Mouse (Mus musculus): ENCODE data around the gene Zfp799.
"Not testable (repeated sequence)": the region's sequence is repeated elsewhere in the genome, so short reads cannot be mapped to it uniquely, and the experiment has no call there.

The Zfp799 gene

DNA sequence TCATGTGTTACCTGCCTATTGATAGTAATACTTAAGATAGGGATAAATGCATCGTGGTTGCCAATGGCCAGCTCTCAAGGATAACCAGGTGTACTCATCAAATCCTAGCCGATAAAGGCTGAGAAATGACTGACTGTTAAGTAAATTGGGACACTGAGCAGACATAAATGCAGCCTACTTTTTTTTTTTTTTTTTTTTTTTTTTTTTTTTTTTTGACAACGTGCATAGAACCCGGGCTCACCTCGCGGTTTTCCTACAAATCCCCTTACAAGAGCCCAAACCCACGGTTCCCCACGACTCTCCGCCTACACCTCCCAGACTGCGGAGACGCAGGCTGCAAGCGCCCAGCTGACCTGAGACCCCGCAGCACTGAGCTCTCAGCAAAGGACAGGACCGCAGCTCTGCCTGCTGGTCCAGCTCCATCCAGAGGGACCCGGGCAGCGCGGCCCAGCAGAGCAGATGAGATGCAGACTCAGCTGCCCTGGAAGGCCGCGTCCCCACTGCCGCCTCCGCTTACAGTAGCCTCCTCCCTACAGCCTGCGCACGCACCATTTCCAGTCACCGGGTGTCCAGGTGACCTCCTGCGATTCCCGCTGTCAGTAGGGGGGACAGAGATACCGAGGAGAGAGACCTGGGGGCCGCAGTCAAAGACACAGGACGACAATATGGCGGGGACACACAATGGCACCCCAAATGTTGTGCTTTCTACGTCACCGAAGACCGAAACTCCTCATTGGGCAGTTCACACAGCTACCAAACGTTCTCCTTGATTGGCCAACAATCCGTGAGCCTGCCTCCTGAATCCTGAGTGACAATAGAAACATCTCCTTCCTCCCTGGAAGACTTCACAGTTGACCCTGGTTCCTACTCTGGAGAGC is at the start of gene Zfp799:
Gene Zfp799 (minus strand): TSS at position 722 of the 878 bp plus-strand sequence.
- peak; percentile 92 for DNase-seq

DNA sequence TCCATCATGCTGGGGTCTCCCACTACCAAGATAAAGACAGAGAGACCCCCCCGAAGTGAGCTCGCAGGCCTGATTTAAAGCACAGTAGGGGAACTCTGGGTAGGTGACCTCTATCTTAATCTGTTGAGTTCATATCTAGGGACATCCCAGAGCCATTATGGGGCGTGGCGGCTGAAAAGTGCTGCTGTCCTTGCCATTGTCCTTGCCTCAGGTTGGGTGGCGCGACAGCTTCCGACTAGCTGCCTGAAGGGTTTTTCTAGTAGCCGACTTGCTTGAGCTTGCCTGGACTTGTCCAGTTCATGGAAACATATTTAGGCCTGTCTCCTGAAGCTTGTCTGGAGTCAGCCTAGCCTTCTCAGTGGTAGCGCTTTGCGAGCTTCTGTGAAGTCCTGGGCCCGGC is 48.7 kb upstream of the Zfp799 start:
- no peak for DNase-seq

DNA sequence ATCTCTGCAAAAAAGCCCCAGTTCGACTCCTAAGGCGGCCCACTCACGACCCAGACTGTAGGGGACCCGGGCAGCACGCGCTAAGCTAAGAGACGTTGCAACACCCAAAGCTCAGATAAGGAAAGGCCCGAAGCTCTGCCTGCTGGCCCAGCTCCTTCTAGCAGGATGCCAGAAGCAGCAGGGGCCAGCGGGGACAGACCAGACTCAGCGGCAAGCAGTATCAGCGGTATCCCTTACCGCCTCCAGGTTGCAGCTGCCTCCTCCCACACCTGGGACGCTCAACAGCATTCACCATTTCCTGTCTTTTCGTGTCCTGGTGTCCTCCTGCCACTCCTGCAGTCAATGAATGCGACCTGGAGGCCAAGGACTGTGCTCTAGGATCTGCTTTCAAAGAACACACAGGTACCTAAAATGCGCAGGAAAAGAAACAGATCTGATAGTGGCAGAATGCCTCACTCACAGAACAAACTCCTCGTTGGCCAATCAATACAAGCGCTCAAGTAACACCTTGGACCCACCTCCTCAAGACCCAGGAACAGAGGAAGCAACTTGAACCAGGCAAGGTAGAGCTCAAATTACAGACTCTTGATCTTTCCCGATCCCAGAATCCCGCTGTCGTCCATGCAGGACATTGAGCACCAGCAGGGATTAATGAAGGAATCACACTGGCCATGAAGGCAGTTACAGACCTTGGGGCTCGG is 47.6 kb upstream of the Zfp799 start:
- DNase-seq = no peak

DNA sequence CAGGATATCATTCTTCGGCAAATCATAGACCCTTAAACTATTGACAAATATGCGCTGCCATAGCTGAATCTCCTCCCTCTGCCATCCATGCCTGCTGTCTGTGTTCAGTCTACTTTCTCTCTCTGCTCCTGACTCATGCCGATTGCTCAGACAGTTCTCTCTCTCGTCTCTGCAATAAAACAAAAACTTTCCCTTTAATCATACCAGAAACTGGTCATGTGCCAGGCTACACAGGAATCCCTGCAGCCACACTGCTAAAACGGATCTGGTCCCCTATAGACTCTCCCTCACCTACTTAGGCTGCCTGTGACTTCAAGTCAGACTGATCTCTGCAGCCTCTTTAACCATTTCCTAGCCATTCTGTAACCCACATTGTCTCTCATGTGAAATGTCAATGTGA is 42.6 kb upstream of the Zfp799 start:
- no peak for DNase-seq

DNA sequence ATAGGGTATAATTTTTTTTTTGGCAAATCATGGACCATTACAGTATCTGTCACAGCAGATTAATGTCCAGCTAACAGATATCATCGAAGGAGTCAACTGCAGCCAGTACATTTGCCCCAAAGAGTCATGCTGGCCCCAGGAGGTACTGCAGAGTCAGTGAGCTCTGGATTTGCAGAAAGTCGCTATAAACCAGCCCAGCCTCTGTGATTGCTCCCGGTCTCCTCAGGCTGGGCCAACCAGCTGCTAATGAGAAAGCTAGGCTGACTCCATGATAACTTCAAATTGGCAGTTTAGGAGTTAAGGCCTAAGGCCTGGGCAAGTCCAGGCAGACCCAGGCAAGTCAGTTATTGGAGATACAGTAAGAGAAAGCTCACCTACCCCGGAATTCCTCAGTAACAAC is 42.0 kb upstream of the Zfp799 start:
- no peak for DNase-seq

DNA sequence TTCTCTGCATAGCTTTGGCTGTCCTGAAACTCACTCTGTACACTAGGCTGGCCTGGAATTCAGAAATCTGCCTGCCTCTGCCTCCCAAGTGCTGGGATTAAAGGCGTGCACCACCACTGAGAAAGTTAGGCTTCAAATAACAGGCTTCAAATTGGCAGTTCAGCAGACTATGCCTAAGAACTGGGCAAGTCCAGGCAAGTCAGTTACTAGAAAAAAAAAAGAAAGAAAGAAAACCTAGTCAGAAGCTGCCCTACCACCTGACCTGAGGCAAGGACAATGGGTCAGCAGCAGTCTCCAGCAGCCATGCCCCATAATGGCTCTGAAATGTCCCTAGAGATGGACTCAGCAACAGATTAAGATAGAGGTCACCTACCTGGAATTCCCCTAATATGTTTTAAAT is 41.4 kb upstream of the Zfp799 start:
- DNase-seq = no peak

DNA sequence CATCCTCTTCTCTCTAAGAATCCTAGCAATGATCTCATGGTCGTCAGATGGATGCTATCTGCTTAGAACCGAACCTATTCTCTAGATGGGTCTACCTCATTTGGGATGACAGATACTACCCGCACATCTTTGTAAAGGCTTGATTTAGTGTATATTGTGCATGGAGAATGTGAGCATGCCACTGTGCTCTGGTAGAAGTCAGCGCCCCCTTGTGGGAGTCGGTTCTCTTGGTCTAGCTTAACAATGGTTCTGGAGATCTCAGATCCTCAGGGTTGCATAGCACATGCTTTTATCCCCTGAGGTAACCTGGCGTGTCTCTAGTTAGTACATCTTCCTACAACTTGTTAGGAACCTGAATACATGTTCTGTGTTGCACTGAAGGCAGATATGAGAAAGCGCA is 37.2 kb upstream of the Zfp799 start:
- DNase-seq = not testable (repeated sequence)

DNA sequence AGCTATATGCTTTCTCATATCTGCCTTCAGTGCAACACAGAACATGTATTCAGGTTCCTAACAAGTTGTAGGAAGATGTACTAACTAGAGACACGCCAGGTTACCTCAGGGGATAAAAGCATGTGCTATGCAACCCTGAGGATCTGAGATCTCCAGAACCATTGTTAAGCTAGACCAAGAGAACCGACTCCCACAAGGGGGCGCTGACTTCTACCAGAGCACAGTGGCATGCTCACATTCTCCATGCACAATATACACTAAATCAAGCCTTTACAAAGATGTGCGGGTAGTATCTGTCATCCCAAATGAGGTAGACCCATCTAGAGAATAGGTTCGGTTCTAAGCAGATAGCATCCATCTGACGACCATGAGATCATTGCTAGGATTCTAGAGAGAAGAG is 26.7 kb upstream of the Zfp799 start:
- not testable (repeated sequence) for DNase-seq

DNA sequence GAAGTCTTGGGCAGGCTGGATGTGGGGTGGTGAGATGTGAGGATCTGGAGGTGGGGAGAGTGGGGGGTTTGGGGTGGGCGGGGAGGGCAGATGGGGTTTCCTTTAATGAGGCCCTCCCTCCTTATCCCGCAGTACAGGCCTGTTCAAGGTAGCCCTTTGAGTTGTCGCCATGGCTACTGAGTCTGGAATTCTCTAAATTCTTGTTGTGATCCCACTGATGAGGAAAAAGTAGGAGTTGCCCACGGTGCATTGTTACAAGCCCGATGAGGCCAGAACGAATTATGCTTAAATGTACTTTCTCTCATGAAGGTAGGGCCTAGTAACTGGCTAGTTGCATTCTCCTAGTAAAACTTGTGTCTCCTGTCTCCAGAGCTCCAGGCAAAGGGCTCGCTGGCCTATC is 21.5 kb upstream of the Zfp799 start:
- DNase-seq = peak; percentile 22

DNA sequence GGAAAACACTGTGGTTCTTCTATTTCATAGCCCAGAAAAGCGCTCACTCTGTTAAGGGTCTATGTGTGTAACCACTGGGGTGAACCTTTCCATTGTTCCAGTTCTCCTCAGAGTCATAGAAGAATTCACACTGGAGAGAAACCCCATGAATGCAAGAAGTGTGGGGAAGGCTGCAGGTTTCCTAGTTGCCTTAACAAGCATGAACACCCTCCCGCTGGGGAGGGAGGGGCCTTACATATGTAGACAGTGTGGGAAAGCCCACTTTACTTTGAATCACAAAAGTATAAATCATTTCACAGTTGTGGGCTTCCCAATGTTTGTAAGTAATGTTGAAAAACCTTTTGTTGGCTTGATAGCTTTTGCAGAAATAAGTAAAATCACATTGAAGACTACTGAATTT is 11.3 kb upstream of the Zfp799 start:
- peak; percentile 42 for DNase-seq

DNA sequence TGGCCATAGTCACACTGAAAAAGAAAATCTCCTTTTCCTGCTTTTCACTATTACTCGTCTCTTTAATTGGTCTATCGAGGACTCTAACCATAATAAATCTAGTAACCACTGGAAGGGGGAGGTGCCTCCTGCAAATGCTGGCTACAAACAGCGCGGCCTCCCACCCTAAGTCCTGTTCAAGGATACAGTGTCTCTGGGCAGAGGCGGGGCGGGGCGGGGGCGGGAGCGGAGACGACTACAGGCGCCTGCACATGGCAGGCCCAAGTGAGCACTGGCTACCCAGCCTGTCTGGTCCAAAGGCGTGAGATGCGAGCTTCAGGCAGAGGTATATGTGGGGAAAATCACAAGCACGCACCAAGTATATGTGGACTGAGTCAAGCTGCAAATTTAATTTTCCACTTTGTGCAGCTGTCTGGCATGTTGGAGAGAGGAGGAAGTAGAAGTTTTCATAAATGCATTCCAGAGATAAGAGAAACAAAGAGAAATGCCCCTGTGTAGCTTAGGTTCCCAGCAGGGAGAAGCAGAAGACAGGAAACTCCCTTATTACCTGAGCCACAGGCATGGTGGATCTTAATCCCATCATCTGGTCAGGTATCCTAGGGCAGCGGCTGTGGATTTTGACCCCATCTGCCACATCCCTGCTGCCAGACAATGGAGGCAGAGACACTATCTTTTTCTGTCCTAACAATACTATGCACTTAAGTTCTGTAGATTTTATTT is 9.2 kb upstream of the Zfp799 start:
- DNase-seq = peak; percentile 13

DNA sequence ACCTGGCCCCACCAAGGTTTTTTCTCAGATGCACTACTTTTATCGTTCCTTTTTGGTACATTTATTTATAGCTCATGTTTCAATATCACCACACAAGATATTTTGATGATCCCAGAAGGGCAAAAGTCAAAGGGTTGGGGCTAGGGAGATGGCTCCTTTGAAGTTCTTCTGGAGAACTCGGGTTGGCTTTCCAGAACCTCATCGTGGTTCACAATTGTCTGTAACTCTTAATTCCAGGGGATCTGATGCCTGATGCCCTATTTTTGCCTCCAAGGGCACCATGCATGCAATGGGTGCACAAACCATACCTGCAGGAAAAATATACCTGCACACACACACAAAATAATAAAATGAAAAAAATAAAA is 339 bp upstream of the Zfp799 start:
- no peak for DNase-seq

DNA sequence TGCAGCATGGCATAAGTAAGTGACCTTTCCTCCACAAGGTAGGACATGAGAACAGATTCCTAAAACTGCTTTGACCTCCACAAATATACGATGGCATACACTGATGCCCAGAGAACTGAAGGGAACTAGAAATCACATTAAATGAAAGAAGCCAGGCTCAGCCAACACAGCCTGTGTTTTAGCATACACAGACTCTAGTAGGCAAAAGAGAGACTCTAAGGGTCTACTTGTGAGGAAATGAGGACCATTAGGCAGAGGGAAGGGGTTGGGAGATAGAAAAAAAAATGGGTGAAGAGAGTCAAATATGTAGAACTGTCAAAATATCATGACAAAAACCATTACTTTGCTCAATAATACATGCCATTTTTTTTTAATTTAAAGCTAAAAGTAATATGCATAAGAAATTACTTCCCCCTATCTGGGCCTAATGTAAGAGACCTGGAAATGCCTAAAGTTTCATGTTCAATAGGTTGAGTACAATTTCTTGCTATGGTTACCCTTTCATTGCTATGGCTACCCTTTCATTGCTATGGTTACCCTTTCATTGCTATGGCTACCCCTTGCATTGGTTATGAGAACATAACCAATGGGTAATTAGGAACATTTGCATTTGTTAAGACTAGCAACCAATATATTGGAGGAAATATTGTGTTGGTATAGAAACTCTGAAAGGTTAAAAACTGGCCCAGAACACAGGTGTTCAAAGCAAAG is 13.8 kb downstream of the Zfp799 start:
- no peak for DNase-seq

DNA sequence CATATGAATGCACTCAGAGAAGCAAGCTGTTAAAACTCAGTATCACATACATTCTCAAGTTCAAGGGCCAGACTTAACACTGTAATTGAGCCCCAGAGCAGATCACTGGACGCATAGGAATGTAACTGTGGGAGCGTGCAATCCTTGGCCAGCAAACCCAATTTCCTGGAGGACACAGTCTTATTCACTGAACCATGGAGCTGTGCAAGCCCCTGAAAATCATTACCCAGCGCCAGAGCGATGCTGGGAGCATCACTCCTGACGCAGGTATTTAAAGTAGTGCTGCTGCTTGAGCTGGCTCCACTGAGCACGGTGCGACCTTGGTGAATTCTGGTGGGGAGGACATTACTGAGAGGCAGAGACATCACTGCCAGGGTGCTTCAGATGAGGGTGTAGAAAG is 15.9 kb downstream of the Zfp799 start:
- no peak for DNase-seq

DNA sequence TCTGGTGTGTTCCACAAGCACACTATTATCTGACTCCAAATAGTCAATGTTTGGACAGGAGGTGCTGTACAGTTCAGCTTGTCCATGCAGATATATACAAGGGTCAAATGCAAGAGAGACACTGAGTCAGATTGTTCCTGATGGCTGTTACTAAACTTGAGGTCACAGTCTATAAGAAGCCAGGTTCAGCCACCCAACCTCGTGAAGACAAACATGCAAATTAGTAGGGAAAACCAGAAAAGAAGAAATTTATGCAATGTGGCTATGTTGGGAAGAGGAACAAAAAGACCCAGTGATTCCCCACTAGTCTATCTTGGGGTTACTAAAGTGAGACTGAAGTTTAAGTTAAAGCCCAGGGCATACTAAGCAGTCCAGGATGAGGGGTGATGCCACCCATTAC is 19.4 kb downstream of the Zfp799 start:
- no peak for DNase-seq

DNA sequence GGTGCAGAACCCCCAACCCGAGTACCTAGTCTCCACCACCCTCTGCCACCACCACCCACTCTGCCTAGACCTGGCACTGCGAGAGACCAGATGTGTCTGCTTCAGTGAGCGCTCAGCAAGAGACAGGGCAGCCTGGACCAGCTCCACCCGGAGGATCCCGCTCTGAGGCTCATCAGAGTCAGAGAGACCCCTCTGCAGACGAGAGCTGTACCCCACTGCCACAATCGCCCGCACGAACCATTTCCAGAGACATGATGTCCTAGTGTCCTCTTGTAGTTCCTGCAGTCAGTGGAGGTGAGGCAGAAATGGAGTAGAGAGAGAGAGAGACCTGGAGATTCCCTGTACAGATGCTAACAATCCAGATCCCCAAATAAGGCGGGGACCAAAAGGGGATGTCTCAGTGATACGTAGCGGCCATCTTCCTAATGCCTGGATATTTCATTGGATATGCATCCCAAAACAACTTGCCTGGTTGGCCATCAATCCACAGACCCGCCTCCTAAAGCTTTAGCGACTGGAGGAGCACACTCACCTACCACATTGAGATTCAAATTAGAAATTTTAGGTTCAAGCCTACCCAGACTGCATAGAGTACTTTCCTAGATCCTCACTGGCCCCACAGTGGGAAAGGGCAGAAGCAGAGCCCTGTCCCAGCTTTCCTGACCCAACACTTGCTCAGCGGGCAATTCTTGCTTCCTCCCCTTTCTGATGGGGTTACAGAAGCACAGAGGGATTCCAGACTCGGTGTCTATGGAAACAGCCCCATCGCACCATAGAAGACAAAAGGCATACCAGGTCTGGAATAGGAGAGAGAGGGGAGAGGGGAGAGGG is 20.3 kb downstream of the Zfp799 start, which contains the start of gene Zfp811:
Gene Zfp811 (minus strand): TSS at position 388 of the 831 bp plus-strand sequence.
- DNase-seq = peak; percentile 89

DNA sequence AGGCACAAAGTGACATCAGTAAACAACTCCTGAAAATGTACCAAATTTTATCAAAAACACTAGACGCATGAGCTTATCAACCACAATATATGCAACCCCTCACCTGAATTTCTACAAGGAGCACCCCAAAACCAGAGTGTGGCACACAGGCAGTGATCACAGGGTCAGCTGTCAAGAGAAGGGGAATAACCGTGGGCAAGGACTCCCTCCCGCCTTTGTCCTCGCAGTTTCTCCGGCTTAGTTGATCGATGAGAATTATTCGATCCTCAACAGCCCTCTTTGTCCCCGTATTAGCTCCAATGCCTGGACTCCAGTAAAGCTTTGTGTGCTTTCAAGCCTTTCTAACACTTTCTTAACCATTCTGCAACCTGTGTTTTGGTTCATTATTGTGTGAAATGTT is 21.1 kb downstream of the Zfp799 start:
- peak; percentile 55 for DNase-seq

DNA sequence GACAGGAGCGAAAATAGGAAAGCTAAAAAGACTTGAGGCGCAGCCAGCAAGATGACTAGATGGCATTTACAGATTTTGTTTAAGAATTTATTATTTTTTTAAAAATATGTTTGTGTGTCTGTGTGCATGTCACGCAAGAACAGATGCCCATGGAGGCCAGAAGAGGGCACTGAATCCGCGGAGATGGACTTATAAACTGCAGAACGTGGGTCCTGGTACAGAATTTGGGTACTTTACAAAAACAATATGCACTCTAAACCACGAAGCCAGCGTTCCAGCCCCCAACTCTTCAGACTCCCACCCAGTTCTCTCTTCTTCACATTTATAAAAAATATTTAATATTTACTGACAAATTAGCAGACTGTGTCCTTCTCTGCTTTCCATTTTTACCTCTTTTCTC is 40.8 kb downstream of the Zfp799 start:
- peak; percentile 16 for DNase-seq

DNA sequence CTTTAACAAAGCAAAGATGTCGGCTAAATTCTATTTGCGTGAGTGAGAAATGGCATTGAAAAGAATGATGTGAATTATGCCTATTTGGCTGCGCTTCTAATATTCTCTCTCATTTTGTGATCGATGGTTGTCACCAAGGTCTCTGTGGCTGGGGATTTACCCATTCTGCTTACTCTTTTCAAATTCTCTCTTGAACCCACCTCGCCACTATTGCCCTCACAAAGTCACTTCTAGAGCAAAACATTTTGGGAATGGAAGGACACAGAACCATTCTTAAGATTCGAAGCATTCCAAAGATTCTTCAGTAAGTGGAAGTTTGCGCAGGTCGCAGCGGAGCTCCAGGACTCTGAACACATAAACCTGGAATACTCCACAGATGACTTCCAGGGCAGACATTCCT is 41.5 kb downstream of the Zfp799 start:
- DNase-seq = peak; percentile 29

DNA sequence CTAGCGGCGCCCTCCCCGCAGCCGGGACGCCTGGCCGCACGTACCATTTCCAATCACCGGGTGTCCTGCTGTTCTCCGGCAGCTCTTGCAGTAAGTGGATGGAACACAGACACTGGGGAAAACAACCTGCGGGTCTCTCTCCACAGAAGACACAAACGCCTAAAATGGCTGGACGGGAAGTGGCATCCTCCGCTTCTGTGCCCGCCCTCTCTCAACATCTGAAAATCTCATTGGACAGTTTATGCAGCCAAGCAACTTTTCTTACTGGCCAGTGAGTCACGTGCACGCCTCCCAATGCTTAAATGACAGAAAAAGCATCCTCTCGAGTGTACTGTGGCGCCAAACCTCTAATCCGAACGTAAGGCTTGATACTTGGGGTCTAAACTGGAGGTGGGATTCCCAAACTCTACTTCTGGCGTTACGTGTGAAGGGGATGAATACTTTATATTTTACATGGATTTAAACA is 41.9 kb downstream of the Zfp799 start, which contains the start of gene Zfp871:
Gene Zfp871 (minus strand): TSS at position 194 of the 466 bp plus-strand sequence.
- DNase-seq = peak; percentile 93

DNA sequence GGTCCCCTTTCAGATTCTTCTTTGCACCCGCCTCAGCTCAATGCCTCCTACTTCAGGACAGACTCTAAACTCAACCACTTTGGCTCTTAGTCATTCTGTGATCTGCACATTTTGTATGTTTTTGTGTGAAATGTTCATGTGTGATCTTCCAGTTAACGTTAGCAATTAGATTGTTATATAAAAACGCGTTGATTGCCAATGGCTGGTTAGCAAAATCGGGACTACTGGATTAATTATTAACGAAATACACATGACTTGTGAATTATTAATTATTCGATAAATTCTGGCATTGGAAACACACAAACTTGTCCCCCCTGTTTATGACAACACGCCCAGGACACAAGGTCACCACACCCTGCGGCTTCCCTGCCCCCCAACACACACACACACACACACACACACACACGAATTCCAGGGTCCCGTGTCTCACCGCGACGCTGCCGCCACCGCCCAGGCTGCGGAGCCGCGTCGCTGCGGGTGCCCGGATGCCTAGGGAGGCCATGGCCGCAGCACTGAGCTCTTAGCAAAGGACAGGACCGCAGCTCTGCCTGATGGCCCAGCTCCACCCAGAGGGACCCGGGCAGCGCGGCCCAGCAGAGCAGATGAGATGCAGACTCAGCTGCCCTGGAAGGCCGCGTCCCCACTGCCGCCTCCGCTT is 42.5 kb downstream of the Zfp799 start:
- DNase-seq = peak; percentile 58
